Mouse (Mus musculus) CH12F3 (cell line): ENCODE measurements around the gene Glod4.

ENCODE experiments used
- in situ Hi-C: fragments of 300-500 bp; cut with MboI; formaldehyde crosslinking; loops from 2 replicates; pipeline ENCODE4 v1.14.3; 2020; ENCODE audit warnings: low sequenced_read_pairs

Glod4 gene

DNA sequence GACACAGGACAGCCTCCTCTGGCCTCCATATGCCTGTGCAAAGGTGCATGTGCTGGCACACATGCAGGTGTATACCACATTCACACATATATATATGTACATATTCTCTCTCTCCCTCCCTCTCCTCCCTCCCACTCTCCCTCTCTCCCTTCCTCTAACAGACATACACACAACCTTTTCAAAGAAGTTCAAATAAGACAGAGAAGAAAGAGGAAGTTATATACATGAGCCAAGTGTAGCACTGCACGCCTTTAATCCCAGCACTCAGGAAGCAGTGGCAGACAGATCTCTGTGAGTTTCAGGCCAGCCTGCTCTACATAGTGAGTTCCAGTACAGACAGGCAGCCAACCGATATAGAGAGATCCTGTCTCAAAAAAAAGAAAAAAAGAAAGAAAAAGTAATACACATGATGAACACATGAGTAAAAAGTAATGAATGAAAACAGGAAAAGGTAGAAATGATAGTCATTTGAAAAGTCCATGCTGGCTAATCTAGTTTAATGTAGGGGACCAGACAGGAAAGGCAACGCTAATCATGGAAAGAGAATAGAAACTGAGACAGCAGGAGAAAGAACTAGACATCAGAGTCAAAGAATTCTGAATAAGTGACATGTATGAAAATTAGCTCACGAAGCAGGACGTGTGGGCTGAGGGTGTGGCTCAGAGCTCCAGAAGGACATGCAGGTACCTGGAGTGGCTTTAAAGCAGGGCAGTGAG lies 90.1 kb downstream of the Glod4 start:
- in situ Hi-C loops = loop anchor here (10.0 kb wide), 1 partner anchor 379 kb away; no protein-coding TSS in a partner anchor

DNA sequence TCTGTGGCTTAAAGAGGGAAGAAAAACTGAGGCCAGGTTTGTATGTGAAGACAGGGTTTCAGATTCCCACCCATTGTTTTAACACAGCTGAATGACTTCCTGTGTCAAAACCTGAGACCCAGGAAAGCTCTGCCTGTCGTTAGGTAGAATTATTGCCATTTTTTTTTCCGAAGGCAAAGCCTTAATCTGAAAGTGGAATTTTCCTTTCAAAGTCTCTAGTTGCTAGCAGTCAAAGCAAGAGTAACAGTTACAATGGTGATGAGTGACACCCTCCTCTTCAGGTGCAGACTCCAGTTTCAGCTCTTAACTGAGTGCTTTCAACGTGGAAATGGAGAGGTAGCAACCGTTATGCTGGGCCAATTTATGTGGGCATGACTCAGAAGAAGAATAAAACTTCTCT lies 92.5 kb downstream of the Glod4 start:
- in situ Hi-C loops = loop anchor here (10.0 kb wide), 1 partner anchor 376 kb away; no protein-coding TSS in a partner anchor

DNA sequence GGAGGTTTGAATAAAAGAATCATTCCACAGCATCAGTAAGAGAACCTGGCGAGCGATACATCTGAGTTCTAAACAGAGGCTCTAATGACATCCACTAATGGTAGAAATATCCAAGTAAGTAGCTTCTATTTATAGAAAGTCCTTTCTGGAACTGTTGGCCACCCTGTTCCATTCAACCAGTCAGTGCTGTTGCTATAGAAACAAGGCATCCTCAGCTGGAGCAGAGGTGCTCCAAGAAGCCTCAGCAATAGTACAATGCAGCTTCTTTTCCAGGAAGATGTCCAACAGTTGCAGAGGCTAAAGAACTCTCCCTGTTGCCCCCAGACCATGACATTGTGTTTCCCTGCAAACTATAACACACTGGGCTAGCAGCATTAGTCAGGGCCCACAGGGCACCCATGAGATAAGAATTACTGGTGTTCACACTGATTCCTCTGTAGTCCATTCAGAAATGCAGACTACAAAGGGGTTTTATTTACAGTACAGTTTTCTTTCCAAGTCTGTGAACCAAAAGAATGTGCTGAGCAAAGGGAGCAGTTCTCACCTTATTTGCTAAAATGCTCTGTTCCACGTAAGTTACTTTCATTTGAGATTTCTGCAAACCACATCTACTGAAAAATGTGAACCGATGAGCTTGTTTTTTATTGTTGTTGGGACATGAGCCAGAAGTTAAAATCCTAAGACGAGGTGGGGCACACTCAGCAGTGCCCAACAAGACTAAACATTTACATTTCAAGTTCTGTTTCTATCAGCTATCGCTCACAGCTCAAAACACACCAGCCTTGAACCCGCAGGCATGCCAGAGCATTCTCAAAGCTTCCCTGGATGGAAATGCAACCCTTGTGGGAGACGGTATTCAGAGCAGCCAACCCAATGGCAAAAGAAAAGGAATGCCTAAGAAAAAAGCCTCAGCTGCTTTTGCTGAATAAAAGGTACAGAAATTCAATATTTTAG lies 95.2 kb downstream of the Glod4 start:
- in situ Hi-C loops = no loop called here

DNA sequence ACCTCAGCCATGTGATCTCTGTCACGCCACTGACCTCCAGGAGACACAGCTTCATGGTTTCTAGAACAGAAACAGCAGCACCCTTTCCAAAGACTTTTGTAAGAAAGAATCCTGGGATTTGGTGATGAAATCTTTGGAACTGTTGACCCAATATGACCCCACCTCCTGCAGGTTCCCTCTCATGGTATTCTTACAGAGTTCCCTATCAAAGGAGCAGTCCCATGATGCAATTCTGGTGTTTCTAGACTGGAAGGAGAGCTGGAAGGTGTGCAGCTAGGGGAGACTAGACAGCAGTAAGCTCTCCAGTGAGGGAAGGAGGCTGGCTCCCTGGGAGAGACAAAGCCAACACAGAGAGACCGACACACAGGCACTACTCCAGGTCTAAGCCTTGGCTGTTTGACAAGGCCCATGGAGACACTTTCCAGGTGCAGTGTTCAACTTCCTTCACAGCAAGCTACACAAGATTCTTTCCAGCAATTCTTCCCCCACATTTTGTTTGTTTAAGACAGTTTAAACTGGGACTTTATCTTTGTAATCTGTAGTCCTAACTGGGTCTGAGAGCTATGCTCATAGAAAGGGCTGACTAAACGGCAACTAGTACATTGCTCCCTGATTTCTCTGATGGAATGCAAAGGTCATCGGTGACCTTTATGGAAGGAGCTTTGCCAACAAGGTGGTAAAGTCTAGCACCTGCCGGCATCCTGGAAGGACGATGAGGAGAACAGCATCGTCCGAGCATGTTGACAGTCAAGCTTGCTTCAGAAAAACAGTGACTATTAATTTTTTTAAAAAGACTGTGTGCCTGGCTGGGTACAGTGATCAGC lies 97.1 kb downstream of the Glod4 start:
- in situ Hi-C loops = no loop called here

DNA sequence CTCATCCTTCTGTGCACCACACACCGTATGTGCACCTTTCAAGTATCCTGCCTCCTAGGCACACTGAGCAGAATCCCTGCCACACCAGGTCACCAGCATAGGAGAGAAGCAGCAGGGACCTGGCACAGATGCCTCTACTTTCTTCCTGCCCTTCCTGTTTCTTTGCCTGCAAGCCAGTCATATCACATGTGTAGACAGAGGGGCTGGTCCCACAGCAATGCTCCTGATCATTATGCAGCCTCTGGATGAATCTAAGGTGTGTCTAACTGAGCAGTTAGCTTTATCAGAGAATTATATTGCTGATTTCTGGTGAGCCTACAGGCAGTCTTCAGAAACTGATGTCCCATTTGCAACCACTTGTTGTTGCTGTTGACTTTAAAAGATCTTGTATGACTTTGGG lies 98.4 kb downstream of the Glod4 start:
- in situ Hi-C loops = no loop called here

DNA sequence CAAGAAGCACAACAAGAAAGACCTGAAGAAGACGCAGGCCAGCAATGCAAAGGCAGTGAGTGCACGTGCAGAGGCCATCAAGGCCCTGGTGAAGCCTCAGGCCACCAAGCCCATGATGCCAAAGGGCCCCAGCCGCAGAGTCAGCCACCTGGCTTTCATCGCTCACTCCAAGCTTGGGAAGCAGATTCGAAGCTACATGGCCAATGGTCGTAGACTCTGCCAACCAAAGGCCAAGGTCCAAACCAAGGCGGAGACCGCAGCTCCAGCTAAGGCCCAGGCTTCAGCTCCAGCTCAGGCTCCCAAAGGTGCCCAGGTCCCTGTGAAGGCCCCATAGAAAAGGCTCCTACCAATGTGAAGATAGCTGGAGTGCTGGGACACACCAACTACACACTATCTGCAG lies 99.1 kb downstream of the Glod4 start:
- in situ Hi-C loops = no loop called here

DNA sequence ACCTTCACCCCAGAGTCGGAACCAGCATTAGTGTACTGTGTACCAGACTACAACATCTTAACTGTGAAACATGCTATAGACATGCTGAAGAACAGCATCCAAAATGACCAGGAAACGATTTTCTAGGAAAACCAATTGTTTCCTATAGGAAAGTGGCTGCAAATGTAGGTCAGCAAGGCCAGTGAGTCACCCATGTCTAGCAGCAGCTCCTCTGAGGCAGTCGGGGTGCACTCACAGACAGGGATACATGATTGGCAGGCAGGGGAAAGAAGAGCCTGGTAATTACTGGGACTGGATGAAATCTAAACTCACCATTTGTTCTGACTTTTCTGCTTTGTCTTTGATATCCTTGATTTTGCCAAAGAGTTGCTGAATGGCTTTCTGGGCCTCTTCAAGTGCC lies 105.5 kb downstream of the Glod4 start:
- in situ Hi-C loops = no loop called here

DNA sequence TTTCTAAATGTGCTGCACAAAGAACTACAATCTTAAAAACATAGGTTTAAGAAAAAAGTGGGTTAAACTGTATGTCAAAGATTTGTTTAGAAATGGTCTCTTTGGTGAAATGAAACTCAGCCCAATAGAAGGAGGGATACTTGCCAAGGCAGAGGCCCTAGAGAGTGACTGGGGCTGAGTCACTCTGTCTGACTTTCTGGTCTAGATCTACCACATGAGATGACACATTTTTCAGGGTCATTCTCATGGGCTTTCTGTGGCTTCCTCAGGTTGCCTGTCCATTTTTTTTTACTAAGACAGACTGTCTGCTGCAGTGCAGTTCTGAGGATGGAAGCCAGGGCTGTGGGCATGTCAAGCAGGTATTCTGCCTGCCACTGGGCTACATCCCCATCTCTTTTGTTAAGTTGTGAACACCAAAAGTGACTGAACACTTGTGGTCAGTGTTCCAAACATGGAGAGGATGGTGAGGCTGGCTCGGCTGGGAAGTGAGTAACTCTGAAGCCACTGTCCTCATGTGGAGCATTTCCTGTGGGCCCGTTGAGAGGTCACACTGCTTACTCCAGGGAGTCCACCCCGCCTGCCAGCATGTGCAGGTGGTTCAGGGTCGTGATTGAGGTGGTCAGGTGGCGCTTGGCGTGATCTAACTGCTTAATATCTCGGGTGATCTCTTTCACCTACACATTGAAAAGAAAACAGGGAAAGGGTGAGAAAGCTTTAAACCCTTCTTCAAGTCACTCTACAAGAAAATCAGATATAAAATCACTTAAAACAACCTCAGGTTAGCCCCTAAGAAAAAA lies 107.7 kb downstream of the Glod4 start:
- in situ Hi-C loops = no loop called here

DNA sequence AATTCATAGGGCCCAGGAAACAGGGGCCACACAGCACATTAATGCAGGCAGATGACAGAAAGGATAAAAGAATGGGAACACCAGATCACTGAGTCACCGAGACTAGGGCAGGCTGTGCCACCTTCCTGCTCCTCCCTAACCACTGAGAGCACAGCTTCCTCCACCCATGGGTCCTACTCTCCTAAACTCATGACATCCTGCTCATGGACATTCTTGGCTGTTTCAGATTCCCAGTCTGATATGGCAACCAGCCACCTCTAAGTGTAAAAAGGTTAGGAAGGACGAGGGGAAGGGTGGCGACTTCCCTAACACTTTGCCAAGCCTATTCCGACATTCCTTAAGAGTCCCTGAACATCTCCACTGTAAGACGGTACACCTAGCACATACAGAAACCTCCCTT lies 112.7 kb downstream of the Glod4 start:
- in situ Hi-C loops = no loop called here

DNA sequence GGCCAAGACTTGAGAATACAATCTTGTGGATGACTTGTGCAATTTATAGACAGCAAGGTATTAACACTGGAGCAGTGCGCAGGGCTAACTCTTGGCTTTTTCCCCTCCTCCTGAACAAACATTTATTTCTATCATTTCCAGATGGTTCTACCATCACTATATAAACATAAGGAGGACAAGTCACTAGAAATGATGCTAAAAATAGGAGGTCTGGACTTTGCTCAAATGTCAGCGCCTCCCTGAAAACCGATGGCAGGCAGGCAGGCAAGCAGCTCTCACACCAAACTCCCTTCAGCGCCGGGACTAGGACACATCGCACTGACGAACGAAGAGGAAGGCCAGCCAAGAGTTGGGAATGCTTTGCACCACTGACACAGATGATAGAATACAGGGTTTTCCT lies 118.1 kb downstream of the Glod4 start:
- in situ Hi-C loops = no loop called here

DNA sequence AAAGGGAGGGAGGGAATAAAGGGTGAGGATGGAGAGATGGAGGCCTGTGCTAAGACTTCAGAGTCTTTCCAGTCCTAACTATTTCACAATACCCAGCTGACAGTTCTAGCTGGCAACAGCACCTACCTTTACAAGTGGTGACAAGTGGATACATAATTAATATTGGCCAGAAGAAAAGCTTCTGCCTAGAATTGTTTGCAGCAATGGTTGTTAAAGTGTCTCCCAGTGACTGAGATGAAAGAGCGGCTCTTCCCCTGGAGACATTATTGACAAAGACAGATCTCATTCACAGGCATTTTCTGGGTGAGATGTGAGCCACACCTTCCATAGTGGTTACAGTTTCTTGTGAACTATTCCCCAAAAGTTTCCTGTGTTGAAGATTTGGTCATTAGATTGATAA lies 120.0 kb downstream of the Glod4 start:
- in situ Hi-C loops = no loop called here

DNA sequence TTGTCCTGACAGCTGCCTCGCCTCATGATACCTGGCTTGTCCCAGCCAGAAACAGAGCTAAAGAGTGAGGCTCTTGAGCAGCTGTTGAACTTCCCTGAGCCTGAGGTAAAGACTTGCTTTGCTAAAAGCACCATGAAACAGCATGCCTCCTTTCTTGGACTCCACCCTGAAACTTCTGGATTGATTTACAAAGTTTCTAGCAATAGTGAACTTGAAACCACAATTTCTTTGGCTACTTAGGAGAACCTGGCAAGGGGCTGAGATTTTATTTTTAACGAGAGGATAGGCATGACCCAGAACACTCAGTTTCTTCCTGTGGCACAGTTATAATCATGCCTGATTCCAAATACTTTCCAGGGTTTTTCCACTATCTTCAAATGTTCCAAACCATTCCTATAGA lies 121.0 kb downstream of the Glod4 start:
- in situ Hi-C loops = no loop called here

DNA sequence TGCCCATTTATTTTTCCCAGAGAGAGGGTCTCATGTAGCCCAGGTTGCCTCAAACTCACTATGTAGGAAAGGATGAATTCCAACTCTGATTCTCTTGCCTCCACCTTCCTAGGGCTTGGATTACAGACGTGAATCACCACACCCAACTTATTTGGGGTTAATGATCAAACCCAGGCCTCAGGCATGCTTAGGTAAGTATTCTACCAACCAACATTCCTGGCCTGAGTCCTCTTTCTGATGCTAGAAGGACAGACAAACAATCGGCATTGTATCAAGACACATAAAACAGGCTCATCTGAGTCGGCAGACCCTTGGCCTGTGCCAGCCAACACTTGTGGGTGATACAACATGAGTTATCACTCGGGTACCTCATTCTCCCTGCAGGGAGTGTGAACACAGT lies 122.4 kb downstream of the Glod4 start:
- in situ Hi-C loops = no loop called here

DNA sequence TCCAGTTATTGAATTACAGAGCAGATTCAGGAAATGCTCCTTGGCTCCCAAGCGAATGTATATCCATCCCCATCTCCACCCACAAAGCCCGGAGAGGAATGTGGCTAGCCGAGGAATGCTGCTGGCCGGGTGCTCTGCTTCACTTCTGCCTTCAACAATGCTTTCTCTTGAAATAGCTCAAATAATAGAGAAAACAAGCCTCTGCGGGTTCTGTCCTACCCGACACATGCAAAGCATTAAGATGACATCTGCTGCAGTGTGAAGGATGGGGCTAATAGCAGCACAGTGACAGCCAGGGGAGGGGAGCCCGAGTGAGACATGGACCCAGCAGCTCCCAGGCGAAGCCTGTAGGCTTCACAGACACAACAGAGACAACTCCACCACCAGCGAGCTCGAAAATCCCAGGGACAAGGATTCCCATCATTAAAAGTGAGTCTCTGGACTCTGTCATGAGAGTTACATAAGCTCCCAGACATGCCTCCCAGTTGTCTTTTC lies 123.1 kb downstream of the Glod4 start:
- in situ Hi-C loops = no loop called here

DNA sequence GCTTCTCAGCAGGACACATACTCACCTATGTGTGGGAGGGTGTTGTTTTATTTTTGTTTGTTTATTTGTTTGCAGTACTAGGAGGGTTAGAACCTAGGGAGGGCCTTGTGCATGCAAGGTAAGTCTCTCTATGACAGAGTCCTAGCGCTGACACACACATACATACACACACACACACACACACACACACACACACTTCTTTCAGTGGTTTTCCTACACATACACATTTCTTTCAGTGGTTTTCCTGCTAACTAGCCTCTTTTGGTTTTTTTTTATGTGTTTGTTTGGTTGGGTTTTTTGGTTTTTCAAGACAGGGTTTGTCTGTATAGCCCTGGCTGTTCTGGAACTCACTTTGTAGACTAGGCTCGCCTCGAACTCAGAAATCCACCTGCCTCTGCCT lies 133.1 kb downstream of the Glod4 start:
- in situ Hi-C loops = no loop called here

DNA sequence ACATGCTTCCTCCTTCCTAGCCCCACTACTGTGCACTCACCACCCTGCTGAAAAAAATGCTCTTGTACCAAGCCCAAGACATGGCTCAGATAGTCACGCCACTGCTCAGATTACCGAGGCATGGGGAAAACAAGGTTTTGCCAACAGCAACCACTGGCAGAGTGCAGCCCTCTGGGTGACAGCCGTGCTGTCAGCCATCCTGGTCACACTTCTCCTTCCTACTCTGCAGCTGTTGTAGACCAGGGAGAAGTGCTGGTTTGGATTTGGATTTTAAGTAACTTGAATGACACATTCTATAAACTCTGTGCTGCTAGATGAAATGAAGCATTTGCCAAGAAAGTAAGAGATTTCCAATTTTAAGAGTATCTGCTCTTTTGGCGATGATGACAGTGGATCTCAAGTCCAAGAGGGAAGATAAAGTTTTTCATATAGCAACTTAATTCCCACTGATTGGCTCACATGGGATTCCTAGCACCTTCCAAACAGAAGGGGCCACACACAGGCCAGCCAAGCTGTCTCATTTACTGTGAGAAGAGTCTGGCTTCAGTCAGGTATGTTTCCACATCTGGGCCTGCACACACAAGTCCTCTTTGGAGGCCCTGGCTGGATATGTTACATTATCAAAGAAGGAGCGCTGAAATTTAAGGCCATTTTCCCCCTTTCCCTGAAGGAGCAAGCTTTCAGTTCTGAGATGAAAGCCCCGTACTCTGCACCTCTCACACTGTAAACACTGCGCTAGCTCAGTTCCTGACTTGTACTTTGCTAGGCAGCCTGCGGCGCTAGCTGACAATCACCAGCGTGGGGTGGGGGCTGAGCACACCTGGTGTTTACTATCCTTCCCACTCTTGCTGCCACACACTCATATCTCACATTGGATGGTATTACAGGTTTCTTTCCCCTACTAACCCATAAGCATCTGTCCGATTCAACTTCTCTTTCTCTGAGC lies 136.7 kb downstream of the Glod4 start:
- in situ Hi-C loops = no loop called here

DNA sequence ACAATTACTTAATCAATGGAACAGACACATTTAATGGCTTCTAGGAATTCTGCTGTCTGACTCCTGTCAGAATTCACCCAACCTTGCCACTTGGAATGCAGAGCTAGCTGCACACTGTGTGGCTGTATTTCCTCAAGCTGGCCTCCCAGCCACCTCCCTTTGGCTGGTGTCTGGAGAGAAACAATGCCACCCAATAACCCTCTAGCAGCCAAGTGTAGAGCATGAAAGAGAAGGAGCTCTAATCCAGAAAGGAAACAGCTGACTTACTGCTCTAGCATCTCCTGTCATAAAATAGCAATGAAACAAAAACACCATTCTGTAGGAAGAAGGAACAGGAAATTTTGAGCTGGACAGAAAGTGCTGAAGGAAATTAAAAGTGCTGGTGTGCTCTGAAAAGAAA lies 142.4 kb downstream of the Glod4 start:
- in situ Hi-C loops = no loop called here

DNA sequence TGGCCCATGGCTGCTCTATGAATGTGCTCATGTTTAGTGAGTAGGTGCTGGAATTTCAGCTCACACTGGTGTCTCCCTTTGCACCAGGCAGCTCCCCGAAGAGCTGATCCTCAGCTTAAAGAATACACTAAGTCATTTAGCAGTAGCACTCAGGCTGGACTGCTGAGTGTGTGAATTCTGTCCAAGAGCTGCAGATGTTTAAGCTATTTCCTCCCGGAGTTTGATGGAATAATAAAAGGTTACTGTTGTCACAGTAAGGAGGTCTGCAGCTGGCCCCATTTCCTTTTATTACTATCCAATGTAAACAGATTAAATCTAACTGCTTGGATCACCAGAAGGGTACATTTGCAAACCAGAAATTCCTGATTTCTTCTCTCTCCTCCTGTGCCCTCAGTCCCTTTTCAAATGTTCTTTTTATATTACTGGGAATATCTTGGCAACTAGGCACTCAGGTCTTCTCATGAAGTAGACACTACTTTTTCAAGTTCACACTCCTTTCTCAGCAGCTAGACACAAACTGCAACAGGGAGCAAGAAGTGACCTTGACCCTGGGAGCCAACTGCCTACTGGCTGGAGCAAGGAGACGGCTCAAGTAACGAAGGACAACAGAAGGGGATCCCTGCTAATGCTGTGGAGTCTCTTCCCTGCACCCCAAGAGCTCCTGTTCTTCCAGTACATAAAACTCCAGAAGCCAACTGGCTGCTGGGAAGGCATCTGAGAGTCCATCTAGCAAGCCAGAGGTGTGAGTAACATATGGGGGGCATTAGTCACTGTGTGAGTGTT lies 144.1 kb downstream of the Glod4 start:
- in situ Hi-C loops = no loop called here
